Mouse (Mus musculus) erythroblast, embryonic 14.5 days (primary cell): ENCODE measurements around the gene Kcnip2. TPM values are rescaled to one million over a fixed set of nuclear protein-coding genes. Genes with fewer than 3 reads are reported as not detected.

Source experiments
- H3K27me3 ChIP-seq: 2 replicates; pipeline ENCODE4 v1.6.1; 2012; ENCODE audit warnings: inconsistent platforms; ENCODE audit not compliant: control insufficient read depth
- H3K36me3 ChIP-seq: 2 replicates; pipeline ENCODE4 v1.6.1; 2012; ENCODE audit warnings: mild to moderate bottlenecking, inconsistent platforms; ENCODE audit not compliant: control insufficient read depth
- H3K4me1 ChIP-seq: 2 replicates; pipeline ENCODE4 v1.6.1; 2012; ENCODE audit warnings: inconsistent platforms; ENCODE audit not compliant: control insufficient read depth
- H3K4me3 ChIP-seq: replicated peaks from 2 replicates; pipeline ENCODE3; 2012; ENCODE audit warnings: moderate library complexity, mild to moderate bottlenecking, inconsistent platforms
- H3K9me3 ChIP-seq: 2 replicates; pipeline ENCODE4 v1.6.1; 2012; ENCODE audit warnings: low read length, inconsistent platforms, mixed read lengths; ENCODE audit not compliant: control insufficient read depth
- GATA1 ChIP-seq: IDR thresholded peaks from 2 replicates; pipeline ENCODE4 v1.6.1; 2012; ENCODE audit warnings: low read length, inconsistent platforms, mixed read lengths
- TAL1 ChIP-seq: IDR thresholded peaks from 3 replicates; pipeline ENCODE4 v1.6.1; 2012; ENCODE audit warnings: low read length, inconsistent platforms, mixed read lengths
- polyA plus RNA-seq: library from polyadenylated mRNA; stranded (reverse); fragments of >175 nt; gene quantifications from 2 replicates; pipeline ENCODE4 v1.2.3, GENCODE M21; 2012

The Kcnip2 gene
- polyA plus RNA-seq, 1 experiment: 0.33 TPM

DNA sequence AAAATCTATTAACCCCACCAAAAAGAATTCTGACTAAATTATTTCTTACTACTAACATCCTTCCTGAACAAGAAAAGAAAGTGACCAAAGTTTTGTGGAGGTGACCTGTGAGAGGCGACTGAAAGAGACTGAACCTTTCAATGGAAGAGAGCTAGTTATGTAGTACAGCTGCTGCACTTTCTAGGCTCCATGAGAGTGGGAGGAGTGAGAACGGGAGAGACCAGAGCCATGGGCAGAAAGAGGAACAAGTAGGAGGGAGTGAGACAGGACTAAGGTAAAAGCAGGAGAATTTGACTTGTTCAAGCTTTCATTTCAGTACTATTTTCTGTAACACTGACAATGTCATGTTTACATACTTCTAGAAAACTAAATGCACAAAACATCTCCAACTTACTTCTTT is 40.4 kb downstream of the Kcnip2 start:
- H3K9me3 ChIP-seq: no peaks in the 10 kb centered on the region
- peaks cover 99% of the 10 kb centered on the region for H3K36me3 ChIP-seq
- no peak overlapping the region for H3K4me3 ChIP-seq
- H3K4me1 ChIP-seq: peaks cover 11% of the 10 kb centered on the region
- TF ChIP-seq GATA1 (no peak), TAL1 (no peak)
- H3K27me3 ChIP-seq: no peaks in the 10 kb centered on the region

DNA sequence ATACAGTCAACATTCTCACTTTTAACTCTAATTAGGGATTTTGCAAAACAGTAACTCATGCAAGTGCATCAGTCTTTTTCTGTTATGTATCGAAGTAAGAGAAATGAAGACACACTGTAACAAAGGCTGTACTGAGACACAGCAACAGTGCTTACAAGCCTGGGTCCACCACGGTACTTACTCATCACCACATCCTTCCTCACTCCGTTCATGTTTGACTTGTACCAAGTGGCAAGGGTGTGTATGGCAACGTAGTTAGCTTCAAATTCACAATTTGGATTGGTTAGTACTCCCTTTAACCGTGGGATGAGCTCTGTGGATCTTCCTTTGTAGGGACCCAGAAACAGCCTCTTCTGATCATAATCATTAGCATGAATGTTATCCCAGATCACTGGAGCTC is 44.4 kb downstream of the Kcnip2 start:
- TF ChIP-seq TAL1: no peak
- Histone ChIP-seq H3K36me3 (peaks cover 99% of the 10 kb centered on the region), H3K4me1 (0 out of 2 replicates have a peak, but pooled peaks cover 1% of the 10 kb centered on the region), H3K9me3 (no peaks in the 10 kb centered on the region), H3K4me3 (no peak overlapping the region), H3K27me3 (no peaks in the 10 kb centered on the region)

DNA sequence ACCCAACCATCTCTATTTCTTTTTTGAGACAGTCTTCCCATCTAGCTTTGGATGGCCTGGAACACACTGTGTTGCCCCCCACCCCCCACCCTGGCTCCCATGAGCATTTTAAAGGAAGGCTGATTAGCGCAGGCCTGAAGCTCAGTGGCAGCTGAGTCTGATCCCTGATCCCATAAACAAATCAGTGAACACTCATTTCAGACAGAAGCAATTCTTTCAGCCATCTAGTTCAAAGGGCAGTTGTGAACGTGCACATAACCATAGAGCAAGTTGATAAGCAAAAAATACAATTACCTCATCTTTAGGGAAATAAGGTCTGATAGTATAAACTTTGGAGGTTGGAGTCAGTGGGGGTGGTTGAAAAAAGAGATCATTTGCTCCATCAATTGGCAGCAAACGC is 55.1 kb downstream of the Kcnip2 start:
- TF ChIP-seq GATA1 (no peak), TAL1 (no peak)
- Histone ChIP-seq H3K4me1 (no peaks in the 10 kb centered on the region), H3K4me3 (no peak overlapping the region), H3K36me3 (peaks cover 98% of the 10 kb centered on the region), H3K27me3 (no peaks in the 10 kb centered on the region), H3K9me3 (no peaks in the 10 kb centered on the region)

DNA sequence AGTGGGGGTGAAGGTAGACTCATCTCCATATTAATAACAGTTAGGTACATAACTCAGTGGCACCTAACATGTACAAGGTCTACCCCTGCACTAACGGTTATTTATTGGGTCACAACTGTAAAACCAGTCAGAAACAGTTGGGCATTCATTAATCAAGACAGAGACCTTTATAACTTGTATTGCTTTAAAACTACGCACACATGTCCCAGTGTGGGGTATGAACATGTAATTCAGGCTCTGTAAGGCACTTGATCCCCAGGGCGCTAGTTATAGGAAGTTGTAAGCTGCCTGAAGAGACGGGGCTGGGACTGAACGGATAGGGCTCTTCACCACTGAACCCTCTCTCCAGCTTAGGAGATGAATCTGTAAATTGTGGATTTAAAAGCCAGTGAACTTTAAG is 57.2 kb downstream of the Kcnip2 start:
- TF ChIP-seq TAL1 (no peak), GATA1 (no peak)
- no peaks in the 10 kb centered on the region for H3K9me3 ChIP-seq
- peaks cover 98% of the 10 kb centered on the region for H3K36me3 ChIP-seq
- H3K4me3 ChIP-seq: no peak overlapping the region
- no peaks in the 10 kb centered on the region for H3K27me3 ChIP-seq
- H3K4me1 ChIP-seq: peaks cover 2% of the 10 kb centered on the region

DNA sequence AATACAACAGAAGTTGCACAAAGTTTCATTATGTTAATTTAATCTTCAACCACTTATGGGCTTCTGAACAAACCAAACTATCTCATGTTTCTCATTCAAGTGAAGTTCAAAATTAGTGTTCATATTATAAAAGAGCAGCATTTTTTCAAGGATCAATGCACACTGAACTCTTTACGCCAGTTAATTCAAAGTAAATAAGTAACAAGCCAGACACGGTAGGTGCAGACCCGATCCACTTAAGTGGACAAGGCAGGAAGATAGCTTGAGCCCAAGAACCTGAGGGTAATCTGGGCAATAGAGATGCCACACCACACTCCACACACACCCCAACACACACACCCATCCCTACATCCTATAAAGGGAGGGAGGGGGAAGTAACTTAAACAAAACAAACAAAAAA is 62.3 kb downstream of the Kcnip2 start:
- TF ChIP-seq GATA1: no peak
- no peak for TF ChIP-seq TAL1
- Histone ChIP-seq H3K4me1 (peaks cover 17% of the 10 kb centered on the region), H3K36me3 (peaks cover 90% of the 10 kb centered on the region), H3K27me3 (no peaks in the 10 kb centered on the region), H3K4me3 (no peak overlapping the region), H3K9me3 (no peaks in the 10 kb centered on the region)

DNA sequence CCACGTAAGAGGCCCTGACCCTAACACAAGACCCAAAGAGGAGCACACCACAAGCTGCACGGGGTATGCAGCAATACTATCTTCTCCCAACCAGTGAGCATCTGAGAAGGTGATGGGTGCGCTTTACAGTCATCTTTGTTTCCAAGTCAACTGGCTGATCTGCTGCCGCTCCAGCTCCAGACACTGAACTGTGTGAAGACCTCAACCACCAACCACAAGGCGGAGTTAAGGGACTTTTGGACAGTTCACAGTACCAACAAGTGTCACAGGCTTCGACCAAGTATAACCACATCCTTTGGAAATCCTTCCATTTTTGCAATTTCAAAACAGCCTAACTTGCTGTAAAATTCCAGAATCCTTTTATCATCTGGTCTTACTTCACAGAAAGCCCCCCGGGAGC is 64.0 kb downstream of the Kcnip2 start:
- Histone ChIP-seq H3K27me3 (no peaks in the 10 kb centered on the region), H3K4me1 (peaks cover 31% of the 10 kb centered on the region), H3K4me3 (no peak overlapping the region), H3K9me3 (no peaks in the 10 kb centered on the region), H3K36me3 (peaks cover 82% of the 10 kb centered on the region)
- TF ChIP-seq GATA1: no peak
- no peak for TF ChIP-seq TAL1

DNA sequence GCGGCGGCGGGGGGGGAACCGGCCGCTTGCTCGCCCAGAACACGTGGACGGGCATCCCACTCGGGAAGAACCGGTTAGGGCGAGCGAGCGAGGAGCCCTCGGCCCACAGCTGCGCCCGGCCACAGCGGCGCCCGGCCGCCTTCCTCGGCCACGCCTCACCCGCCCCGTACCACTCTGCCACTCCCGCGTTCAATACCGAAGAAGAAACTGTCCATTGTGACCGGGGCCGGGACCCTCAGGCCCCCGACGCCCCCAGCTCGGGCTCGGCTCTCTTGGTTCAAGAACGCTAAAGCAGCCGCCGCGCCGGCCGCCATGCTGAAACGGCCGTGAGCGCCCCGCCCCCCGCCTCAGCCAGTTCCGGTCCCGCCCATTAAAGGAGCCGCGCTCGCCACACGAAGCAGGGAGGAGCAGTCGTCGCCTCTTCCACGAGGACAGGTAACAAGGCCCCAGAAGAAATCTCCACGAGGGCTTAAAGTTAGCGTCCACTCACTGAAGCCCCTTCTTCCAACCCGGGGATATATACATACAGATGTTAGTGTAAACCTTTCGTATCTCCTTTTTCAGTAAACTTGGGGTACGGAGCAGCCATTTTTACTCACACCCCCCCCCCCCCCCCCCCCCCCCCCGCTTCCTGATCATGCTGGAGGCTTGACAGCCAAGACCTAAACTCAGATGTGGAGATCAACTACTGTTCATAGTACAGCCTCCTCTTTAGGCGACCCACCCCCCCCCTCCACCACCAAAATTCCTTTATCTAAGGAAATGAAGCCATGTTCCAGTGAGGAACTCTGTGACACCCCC is 66.4 kb downstream of the Kcnip2 start, which contains the start of gene Npm3:
Gene Npm3 (minus strand): TSS at position 349 of the 801 bp plus-strand sequence.
- peaks cover 8% of the 10 kb centered on the region; the same call in 1 of the 2 replicates for H3K9me3 ChIP-seq
- H3K4me3 ChIP-seq: peak within 1 kb of the TSS; percentile 95
- peaks cover 38% of the 10 kb centered on the region for H3K4me1 ChIP-seq
- TF ChIP-seq TAL1 (no peak), GATA1 (no peak)
- H3K36me3 ChIP-seq: peaks cover 58% of the 10 kb centered on the region
- H3K27me3 ChIP-seq: peaks cover 22% of the 10 kb centered on the region

DNA sequence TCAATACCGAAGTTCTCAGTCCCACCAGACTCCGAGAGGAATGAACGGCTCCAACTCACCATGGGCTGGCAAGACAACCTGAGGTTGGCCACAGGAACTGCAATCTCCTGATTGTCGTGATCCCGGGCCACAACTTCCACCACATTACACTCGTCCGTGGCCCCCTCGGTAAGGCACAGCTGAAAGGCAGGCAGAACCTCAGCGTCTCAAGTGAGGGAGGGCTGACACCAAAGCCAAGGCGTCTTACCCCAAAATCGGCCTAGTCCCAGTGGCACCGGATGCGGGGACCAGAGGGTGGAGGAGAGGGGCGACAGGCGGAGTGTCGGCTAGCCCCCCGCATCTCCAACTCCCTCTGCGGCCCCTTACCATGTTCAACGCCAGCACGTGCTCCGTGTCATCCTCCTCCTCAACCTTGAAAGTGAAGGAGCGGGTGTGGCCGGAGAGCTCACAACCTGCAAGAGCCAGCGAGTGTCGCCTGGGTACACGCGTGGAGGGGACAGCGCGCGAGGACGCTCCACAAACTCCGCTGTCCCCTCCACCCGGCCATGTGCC is 67.1 kb downstream of the Kcnip2 start:
- peaks cover 51% of the 10 kb centered on the region for H3K36me3 ChIP-seq

DNA sequence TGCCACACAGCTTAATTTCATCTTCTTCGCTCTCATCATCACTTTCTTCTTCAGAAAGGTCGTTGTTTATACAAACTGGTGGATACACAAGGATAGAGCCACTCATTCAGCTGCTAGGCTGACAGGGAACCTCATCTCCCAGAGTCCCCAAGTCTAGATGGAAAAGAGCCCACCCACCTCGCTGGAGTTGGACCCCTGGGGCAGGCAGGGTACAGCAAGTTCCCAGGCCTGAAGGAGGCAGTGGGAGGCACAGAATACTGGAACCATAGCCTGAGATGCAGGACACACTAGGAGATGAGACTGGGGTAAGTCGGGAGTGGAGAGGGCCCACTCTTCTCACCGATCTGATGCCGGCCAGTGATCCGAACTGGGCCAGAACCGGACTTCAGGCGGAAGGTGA is 67.7 kb downstream of the Kcnip2 start:
- H3K4me1 ChIP-seq: peaks cover 36% of the 10 kb centered on the region

More for the DNA sequence above, 67.1 kb downstream of the Kcnip2 start:
- Histone ChIP-seq H3K27me3 (peaks cover 29% of the 10 kb centered on the region), H3K4me1 (peaks cover 36% of the 10 kb centered on the region), H3K9me3 (peaks cover 11% of the 10 kb centered on the region; the same call in 1 of the 2 replicates), H3K4me3 (peak overlapping the region; percentile 95)
- TF ChIP-seq TAL1 (no peak), GATA1 (no peak)

More for the DNA sequence above, 67.7 kb downstream of the Kcnip2 start:
- Histone ChIP-seq H3K9me3 (peaks cover 11% of the 10 kb centered on the region; the same call in 1 of the 2 replicates), H3K27me3 (peaks cover 35% of the 10 kb centered on the region), H3K36me3 (peaks cover 46% of the 10 kb centered on the region), H3K4me3 (peak overlapping the region; percentile 95)
- no peak for TF ChIP-seq TAL1
- TF ChIP-seq GATA1: no peak
